Mouse (Mus musculus) megakaryocyte, embryonic 14.5 days (primary cell): ENCODE measurements around the gene Nisch. TPM values are rescaled to one million over a fixed set of nuclear protein-coding genes. Genes with fewer than 3 reads are reported as not detected.

ENCODE experiments used
- H3K27me3 ChIP-seq: replicated peaks from 2 replicates; pipeline ENCODE3; 2012; ENCODE audit warnings: inconsistent platforms
- H3K36me3 ChIP-seq: replicated peaks from 2 replicates; pipeline ENCODE3; 2012; ENCODE audit warnings: low read length, inconsistent platforms, mixed read lengths
- H3K4me1 ChIP-seq: 2 replicates; pipeline ENCODE4 v1.6.1; 2012; ENCODE audit warnings: inconsistent platforms
- H3K4me3 ChIP-seq: replicated peaks from 2 replicates; pipeline ENCODE3; 2012; ENCODE audit warnings: moderate library complexity, mild to moderate bottlenecking, inconsistent platforms
- H3K9me3 ChIP-seq: 2 replicates; pipeline ENCODE4 v1.6.1; 2012; ENCODE audit warnings: inconsistent platforms
- FLI1 ChIP-seq: IDR thresholded peaks from 2 replicates; pipeline ENCODE4 v1.6.1; 2012; ENCODE audit warnings: low read length, inconsistent platforms, mixed read lengths
- GATA1 ChIP-seq: IDR thresholded peaks from 3 replicates; pipeline ENCODE4 v1.6.1; 2012; ENCODE audit warnings: mixed read lengths, low read length, inconsistent platforms, borderline replicate concordance
- polyA plus RNA-seq: library from polyadenylated mRNA; stranded (reverse); fragments of >175 nt; gene quantifications from 2 replicates; pipeline ENCODE4 v1.2.3, GENCODE M21; 2012; ENCODE audit warnings: low replicate concordance; ENCODE audit not compliant: insufficient read depth

The Nisch gene
- polyA plus RNA-seq, 1 experiment: 152 TPM

DNA sequence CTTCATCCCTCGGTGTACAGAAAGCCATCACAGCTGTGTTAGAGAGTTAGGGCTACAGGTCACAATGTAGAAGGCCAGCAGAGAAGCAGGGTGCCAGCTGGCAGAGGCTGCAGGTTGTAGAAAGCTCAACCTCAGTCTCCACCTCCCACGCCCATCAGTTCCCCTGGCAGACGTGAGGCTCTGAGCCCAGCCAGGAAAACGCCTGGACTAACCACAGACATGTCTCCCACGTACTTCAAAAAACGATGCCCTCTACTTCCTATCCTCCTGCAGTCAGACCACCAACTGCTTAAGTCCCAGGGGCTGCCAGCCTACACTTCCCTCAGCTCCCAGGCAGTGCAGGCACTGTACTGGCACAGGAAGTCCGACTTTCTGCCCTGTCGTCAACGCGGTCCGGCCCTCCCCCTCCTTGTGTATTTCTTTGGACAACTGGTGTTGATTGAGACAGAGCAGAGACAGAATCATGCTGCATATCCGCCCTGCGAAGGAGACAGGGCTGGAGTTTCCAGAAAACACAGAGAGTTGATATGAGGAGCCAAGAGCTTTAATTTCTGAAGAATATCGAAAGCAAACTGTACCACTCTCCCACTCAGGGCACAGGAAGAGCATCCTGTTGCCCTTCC is 21.7 kb downstream of the Nisch start:
- H3K36me3 ChIP-seq: peaks cover 98% of the 10 kb centered on the region
- H3K27me3 ChIP-seq: no peaks in the 10 kb centered on the region
- no peaks in the 10 kb centered on the region for H3K9me3 ChIP-seq
- no peak for TF ChIP-seq FLI1
- TF ChIP-seq GATA1: no peak
- peak overlapping the region; percentile 72 for H3K4me3 ChIP-seq
- peaks cover 63% of the 10 kb centered on the region for H3K4me1 ChIP-seq

DNA sequence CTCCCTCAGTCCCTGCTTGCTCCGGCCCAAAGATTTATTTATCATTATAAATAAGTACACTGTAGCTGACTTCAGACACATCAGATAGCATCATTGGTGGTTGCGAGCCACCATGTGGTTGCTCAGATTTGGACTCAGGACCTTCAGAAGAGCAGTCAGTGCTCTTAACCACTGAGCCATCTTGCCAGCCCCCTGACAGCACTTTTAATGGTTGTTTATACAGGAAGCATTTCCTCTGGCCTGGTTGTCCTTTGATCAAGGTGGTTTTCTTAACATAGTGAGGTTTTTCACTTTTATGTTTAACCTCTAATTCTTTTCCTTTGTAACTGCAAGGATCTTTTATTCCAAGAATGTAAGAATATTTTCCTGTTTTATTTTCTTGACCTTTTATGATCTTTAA is 22.3 kb downstream of the Nisch start:
- H3K4me1 ChIP-seq: peaks cover 69% of the 10 kb centered on the region
- no peak overlapping the region for H3K4me3 ChIP-seq
- TF ChIP-seq FLI1: no peak
- no peak for TF ChIP-seq GATA1
- H3K36me3 ChIP-seq: peaks cover 98% of the 10 kb centered on the region
- H3K27me3 ChIP-seq: no peaks in the 10 kb centered on the region
- no peaks in the 10 kb centered on the region for H3K9me3 ChIP-seq

- H3K4me1 ChIP-seq: peaks cover 70% of the 10 kb centered on the region
- H3K27me3 ChIP-seq: no peaks in the 10 kb centered on the region
- TF ChIP-seq FLI1 (no peak), GATA1 (no peak)
- no peak overlapping the region for H3K4me3 ChIP-seq
- H3K36me3 ChIP-seq: peaks cover 98% of the 10 kb centered on the region
- no peaks in the 10 kb centered on the region for H3K9me3 ChIP-seq
These were observed 23.0 kb downstream of the Nisch start for GRCm38 (mm10) chr14:31193791-31194190.

GRCm38 (mm10) chr14:31191936-31192335 is 24.8 kb downstream of the Nisch start:
- H3K9me3 ChIP-seq: no peaks in the 10 kb centered on the region
- H3K4me1 ChIP-seq: peaks cover 66% of the 10 kb centered on the region
- peaks cover 98% of the 10 kb centered on the region for H3K36me3 ChIP-seq
- H3K27me3 ChIP-seq: no peaks in the 10 kb centered on the region
- H3K4me3 ChIP-seq: no peak overlapping the region
- TF ChIP-seq FLI1: no peak
- no peak for TF ChIP-seq GATA1

DNA sequence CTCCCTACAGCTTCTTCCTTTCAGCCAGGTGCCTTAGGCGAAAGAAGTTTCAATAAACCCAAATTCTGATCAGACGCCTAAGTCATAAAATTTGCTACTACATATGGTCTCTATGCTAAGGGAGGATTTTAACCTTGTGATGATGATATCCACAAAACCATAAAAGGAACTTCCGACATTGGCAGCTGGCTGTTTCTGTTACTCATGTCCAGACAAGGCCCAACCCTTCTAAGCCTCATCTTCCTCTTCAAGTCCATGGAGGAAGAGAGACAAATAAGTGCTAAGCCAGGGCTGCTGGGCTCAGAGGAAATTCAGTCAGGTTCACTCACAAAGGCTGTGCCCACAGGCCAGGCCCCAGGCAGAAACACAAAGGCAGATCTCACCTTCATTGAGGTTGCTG is 27.4 kb downstream of the Nisch start:
- H3K36me3 ChIP-seq: peaks cover 98% of the 10 kb centered on the region
- no peak overlapping the region for H3K4me3 ChIP-seq
- peaks cover 57% of the 10 kb centered on the region for H3K4me1 ChIP-seq
- H3K9me3 ChIP-seq: no peaks in the 10 kb centered on the region
- no peaks in the 10 kb centered on the region for H3K27me3 ChIP-seq
- TF ChIP-seq FLI1 (no peak), GATA1 (no peak)

- TF ChIP-seq GATA1 (no peak), FLI1 (no peak)
- H3K27me3 ChIP-seq: no peaks in the 10 kb centered on the region
- H3K36me3 ChIP-seq: peaks cover 100% of the 10 kb centered on the region
- H3K9me3 ChIP-seq: no peaks in the 10 kb centered on the region
- H3K4me3 ChIP-seq: peak overlapping the region; percentile 68
- H3K4me1 ChIP-seq: peaks cover 60% of the 10 kb centered on the region
These were observed 28.0 kb downstream of the Nisch start for GRCm38 (mm10) chr14:31188771-31189181.

- no peaks in the 10 kb centered on the region for H3K9me3 ChIP-seq
- H3K4me1 ChIP-seq: peaks cover 77% of the 10 kb centered on the region
- H3K36me3 ChIP-seq: peaks cover 100% of the 10 kb centered on the region
- H3K4me3 ChIP-seq: no peak overlapping the region
- no peaks in the 10 kb centered on the region for H3K27me3 ChIP-seq
- TF ChIP-seq FLI1 (no peak), GATA1 (no peak)
These were observed 30.1 kb downstream of the Nisch start for GRCm38 (mm10) chr14:31186656-31187055.

DNA sequence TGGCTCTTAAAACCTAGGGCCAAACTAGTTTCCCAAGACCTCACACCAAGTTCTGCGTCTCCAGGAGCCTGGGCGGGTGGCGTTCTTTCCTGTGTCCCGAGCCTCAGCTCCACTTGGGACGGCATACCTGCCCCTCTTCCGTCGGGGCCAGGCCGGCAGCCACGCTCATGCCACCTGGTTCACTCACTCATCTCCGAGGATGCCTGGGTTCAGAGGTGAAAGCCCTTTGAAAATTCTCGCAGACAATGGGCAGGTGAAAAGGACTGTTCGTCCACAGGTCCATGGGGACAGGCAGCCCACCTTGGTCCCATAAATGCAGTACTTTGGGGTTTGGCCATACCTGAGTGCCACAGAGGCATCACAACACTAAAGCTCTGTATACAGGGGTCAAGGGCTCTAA is 32.6 kb downstream of the Nisch start:
- H3K36me3 ChIP-seq: peaks cover 100% of the 10 kb centered on the region
- no peaks in the 10 kb centered on the region for H3K9me3 ChIP-seq
- peaks cover 68% of the 10 kb centered on the region for H3K4me1 ChIP-seq
- TF ChIP-seq GATA1: no peak
- H3K27me3 ChIP-seq: no peaks in the 10 kb centered on the region
- H3K4me3 ChIP-seq: no peak overlapping the region

DNA sequence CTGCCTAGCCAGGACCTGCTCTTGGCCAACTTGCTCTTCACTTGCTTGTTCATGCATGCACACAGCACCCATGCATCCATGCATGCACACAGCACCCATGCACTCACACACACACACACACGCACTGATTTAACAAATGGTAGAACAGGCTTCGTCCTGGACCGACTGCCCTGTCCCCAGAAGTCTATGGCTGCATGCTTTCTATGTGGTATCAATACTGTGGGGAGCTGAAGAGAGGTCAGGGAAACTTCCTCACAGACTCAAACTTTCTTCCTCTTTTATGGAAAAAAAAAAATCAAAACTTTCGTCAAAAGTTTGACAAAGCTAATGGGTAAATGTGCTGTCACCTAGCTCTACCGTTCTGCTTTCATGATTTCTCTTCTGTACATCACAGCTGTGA is 33.2 kb downstream of the Nisch start:
- Histone ChIP-seq H3K27me3 (no peaks in the 10 kb centered on the region), H3K36me3 (peaks cover 100% of the 10 kb centered on the region), H3K4me3 (peak overlapping the region; percentile 48), H3K9me3 (no peaks in the 10 kb centered on the region), H3K4me1 (peaks cover 61% of the 10 kb centered on the region)
- no peak for TF ChIP-seq GATA1
- TF ChIP-seq FLI1: no peak

GRCm38 (mm10) chr14:31182786-31183290 is 33.9 kb downstream of the Nisch start:
- Histone ChIP-seq H3K9me3 (no peaks in the 10 kb centered on the region), H3K27me3 (no peaks in the 10 kb centered on the region), H3K36me3 (peaks cover 98% of the 10 kb centered on the region), H3K4me1 (peaks cover 58% of the 10 kb centered on the region), H3K4me3 (no peak overlapping the region)
- no peak for TF ChIP-seq FLI1
- TF ChIP-seq GATA1: no peak

- Histone ChIP-seq H3K9me3 (no peaks in the 10 kb centered on the region), H3K4me3 (no peak overlapping the region), H3K27me3 (no peaks in the 10 kb centered on the region), H3K4me1 (peaks cover 58% of the 10 kb centered on the region), H3K36me3 (peaks cover 98% of the 10 kb centered on the region)
- TF ChIP-seq FLI1: no peak
- no peak for TF ChIP-seq GATA1
These were observed 35.2 kb downstream of the Nisch start for GRCm38 (mm10) chr14:31181512-31181911.
